Mouse (Mus musculus) forebrain, postnatal 0 days (tissue): Measurements from ENCODE around the gene Mrpl39. TPM values are rescaled to one million over a fixed set of nuclear protein-coding genes. Genes with fewer than 3 reads are reported as not detected.

Source experiments
- ATAC-seq: fragments of 200-750 bp; cut with Nextera tagmentation; 2 replicates; pipeline ENCODE4 v1.8.0; 2017; ENCODE audit warnings: mild to moderate bottlenecking, moderate library complexity
- DNase-seq: peaks from one replicate; pipeline ENCODE4 v3.0.0-alpha.2; 2015
- H3K27ac ChIP-seq: fragments of 300-500 bp; sonication (generic); 2 replicates; pipeline ENCODE4 v1.5.1; 2014; ENCODE audit warnings: low read depth, mild to moderate bottlenecking, antibody characterized with exemption, low read length, moderate library complexity, mixed read lengths
- H3K27me3 ChIP-seq: fragments of 300-500 bp; sonication (generic); 2 replicates; pipeline ENCODE4 v1.6.1; 2014; ENCODE audit warnings: mild to moderate bottlenecking, low read length, mixed read lengths; ENCODE audit not compliant: insufficient read depth
- H3K36me3 ChIP-seq: fragments of 300-500 bp; sonication (generic); 2 replicates; pipeline ENCODE4 v1.6.1; 2014; ENCODE audit warnings: mild to moderate bottlenecking, moderate library complexity; ENCODE audit not compliant: insufficient read depth
- H3K4me1 ChIP-seq: fragments of 300-500 bp; sonication (generic); 2 replicates; pipeline ENCODE4 v1.6.1; 2014; ENCODE audit warnings: antibody characterized with exemption; ENCODE audit not compliant: insufficient read depth
- H3K4me2 ChIP-seq: fragments of 300-500 bp; sonication (generic); 2 replicates; pipeline ENCODE4 v1.6.1; 2014; ENCODE audit warnings: low read depth, mild to moderate bottlenecking, moderate library complexity
- H3K4me3 ChIP-seq: fragments of 300-500 bp; sonication (generic); 2 replicates; pipeline ENCODE4 v1.5.1; 2014; ENCODE audit warnings: low read depth, low read length, mixed read lengths
- H3K9ac ChIP-seq: fragments of 300-500 bp; sonication (generic); 2 replicates; pipeline ENCODE4 v1.6.1; 2014; ENCODE audit warnings: mild to moderate bottlenecking
- H3K9me3 ChIP-seq: fragments of 300-500 bp; sonication (generic); 2 replicates; pipeline ENCODE4 v1.6.1; 2016; ENCODE audit warnings: low read length
- CTCF ChIP-seq: sonication (generic); IDR thresholded peaks from 2 replicates; pipeline ENCODE4 v1.5.1; 2016; ENCODE audit warnings: antibody characterized with exemption, control low read depth, low read depth
- WGBS: fragments of 180-500 bp; shearing (Covaris S2); extraction: QIAGEN DNeasy Blood & Tissue Kit; methylation state at CpG from one replicate; pipeline ENCODE4 v1.1.7; 2014; 5-methylcytosine and 5-hydroxymethylcytosine counted together
- polyA plus RNA-seq: library from polyadenylated mRNA; unstranded; fragments of >200 nt; fragmentation: Nextera tagmentation; extraction: Ambion mirVana; gene quantifications from 2 replicates; pipeline ENCODE4 v1.2.1, GENCODE M21; 2015
- total RNA-seq: library from RNA; depleted of rRNA; stranded (reverse); fragments of >200 nt; gene quantifications from 2 replicates; pipeline ENCODE4 v1.2.3, GENCODE M21; 2014

Gene Mrpl39
- total and polyA plus RNA-seq, 2 experiments from 2014 or later: 34.5 to 37.8 TPM

- Histone ChIP-seq H3K36me3 (no peaks in the 10 kb centered on the region), H3K4me1 (peaks cover 6% of the 10 kb centered on the region; the same call in 1 of the 2 replicates), H3K4me2 (peak overlapping the region; percentile 99), H3K9ac (no peak overlapping the region), H3K27ac (no peak overlapping the region), H3K9me3 (0 out of 2 replicates have a peak, but pooled peaks cover 4% of the 10 kb centered on the region), H3K4me3 (no peak overlapping the region; the same call in 1 of the 2 replicates), H3K27me3 (no peaks in the 10 kb centered on the region)
- DNase-seq (no peak), ATAC-seq (no peak)
- 45% methylated on average over 7 of the region's 7 CpGs for WGBS
- TF ChIP-seq CTCF: peak; percentile 35; the same call in 1 of the 2 replicates
Measured at GRCm38 (mm10) chr16:84776089-84776784, 40.7 kb upstream of the Mrpl39 start.

GRCm38 (mm10) chr16:84775356-84775755 lies 39.8 kb upstream of the Mrpl39 start:
- H3K27ac ChIP-seq: no peak overlapping the region
- DNase-seq (no peak), ATAC-seq (no peak)
- no peak for TF ChIP-seq CTCF
- H3K36me3 ChIP-seq: no peaks in the 10 kb centered on the region
- 15% methylated on average over 11 of the region's 11 CpGs for WGBS
- H3K9me3 ChIP-seq: 0 out of 2 replicates have a peak, but pooled peaks cover 4% of the 10 kb centered on the region
- H3K4me3 ChIP-seq: peak overlapping the region; percentile 63
- H3K27me3 ChIP-seq: no peaks in the 10 kb centered on the region
- peaks cover 6% of the 10 kb centered on the region; the same call in 1 of the 2 replicates for H3K4me1 ChIP-seq
- peak overlapping the region; percentile 61; the same call in 1 of the 2 replicates for H3K9ac ChIP-seq
- peak overlapping the region; percentile 99 for H3K4me2 ChIP-seq

- peak overlapping the region; percentile 63 for H3K4me3 ChIP-seq
- peak; percentile 77 for DNase-seq
- H3K27ac ChIP-seq: peak overlapping the region; percentile 76
- 1% methylated on average over 23 of the region's 23 CpGs for WGBS
- no peaks in the 10 kb centered on the region for H3K27me3 ChIP-seq
- peaks cover 6% of the 10 kb centered on the region; the same call in 1 of the 2 replicates for H3K4me1 ChIP-seq
- H3K9ac ChIP-seq: peak overlapping the region; percentile 61
- peak overlapping the region; percentile 99 for H3K4me2 ChIP-seq
- ATAC-seq: peak; percentile 35
- H3K36me3 ChIP-seq: no peaks in the 10 kb centered on the region
- TF ChIP-seq CTCF: no peak
- H3K9me3 ChIP-seq: 0 out of 2 replicates have a peak, but pooled peaks cover 4% of the 10 kb centered on the region
Measured at GRCm38 (mm10) chr16:84774761-84775231, 39.3 kb upstream of the Mrpl39 start.

GRCm38 (mm10) chr16:84774003-84774703 lies 38.6 kb upstream of the Mrpl39 start, which contains the start of gene Jam2:
Jam2 (plus strand) TSS chr16:84774123.
- TF ChIP-seq CTCF: peak; percentile 28
- H3K36me3 ChIP-seq: no peaks in the 10 kb centered on the region
- peak within 1 kb of the TSS; percentile 76 for H3K27ac ChIP-seq
- ATAC-seq (peak; percentile 86), DNase-seq (peak; percentile 71)
- peak within 1 kb of the TSS; percentile 63 for H3K4me3 ChIP-seq
- H3K27me3 ChIP-seq: no peaks in the 10 kb centered on the region
- H3K4me1 ChIP-seq: peaks cover 6% of the 10 kb centered on the region; the same call in 1 of the 2 replicates
- peak within 1 kb of the TSS; percentile 99 for H3K4me2 ChIP-seq
- H3K9me3 ChIP-seq: no peaks in the 10 kb centered on the region
- H3K9ac ChIP-seq: peak within 1 kb of the TSS; percentile 61
- 1% methylated on average over 43 of the region's 43 CpGs for WGBS

- peak overlapping the region; percentile 99 for H3K4me2 ChIP-seq
- no peak for TF ChIP-seq CTCF
- no peaks in the 10 kb centered on the region for H3K27me3 ChIP-seq
- WGBS: 1% methylated on average over 15 of the region's 15 CpGs
- DNase-seq: peak; percentile 16
- no peaks in the 10 kb centered on the region for H3K9me3 ChIP-seq
- no peak overlapping the region for H3K27ac ChIP-seq
- H3K9ac ChIP-seq: peak overlapping the region; percentile 61; the same call in 1 of the 2 replicates
- H3K36me3 ChIP-seq: no peaks in the 10 kb centered on the region
- H3K4me3 ChIP-seq: peak overlapping the region; percentile 63
- H3K4me1 ChIP-seq: peaks cover 6% of the 10 kb centered on the region; the same call in 1 of the 2 replicates
- ATAC-seq: no peak; the same call in 1 of the 2 replicates
Measured at GRCm38 (mm10) chr16:84773268-84773861, 37.8 kb upstream of the Mrpl39 start.

- Histone ChIP-seq H3K27ac (no peak overlapping the region), H3K4me3 (peak overlapping the region; percentile 63), H3K27me3 (no peaks in the 10 kb centered on the region), H3K9me3 (no peaks in the 10 kb centered on the region), H3K36me3 (no peaks in the 10 kb centered on the region), H3K4me1 (peaks cover 6% of the 10 kb centered on the region; the same call in 1 of the 2 replicates), H3K9ac (no peak overlapping the region), H3K4me2 (peak overlapping the region; percentile 99)
- DNase-seq (peak; percentile 29), ATAC-seq (no peak)
- TF ChIP-seq CTCF: no peak; the same call in 1 of the 2 replicates
- WGBS: 13% methylated on average over 8 of the region's 8 CpGs
Measured at GRCm38 (mm10) chr16:84772496-84773267, 37.1 kb upstream of the Mrpl39 start.
